Mouse (Mus musculus): ENCODE data around the gene Fam151b. TPM values are rescaled to one million over a fixed set of nuclear protein-coding genes. Genes with fewer than 3 reads are reported as not detected.

The Fam151b gene
- polyA plus RNA-seq, 1 experiment from 2014 or later, result 0.08 TPM

GRCm38 (mm10) chr13:92469381-92469780, 14.4 kb downstream of the Fam151b start:
- H3K4me1 ChIP-seq (replicated peaks), result no peaks in the 10 kb centered on the region
- H3K4me3 ChIP-seq (replicated peaks), result no peak overlapping the region
- H3K9me3 ChIP-seq (replicated peaks), result no peaks in the 10 kb centered on the region
- no peak overlapping the region for H3K27ac ChIP-seq
- no peaks in the 10 kb centered on the region for H3K36me3 ChIP-seq
- no peaks in the 10 kb centered on the region for H3K27me3 ChIP-seq
- DNase-seq (no peak), ATAC-seq (ENCODE audit: low read depth) (no peak)
- H3K9ac ChIP-seq, result no peak overlapping the region
- WGBS (ENCODE audit: insufficient replicate concordance), result 80% methylated on average over 2 of the region's 2 CpGs
- no peak overlapping the region for H3K4me2 ChIP-seq

- Histone ChIP-seq H3K27me3 (no peaks in the 10 kb centered on the region), H3K4me3 (replicated peaks) (no peak overlapping the region), H3K4me1 (replicated peaks) (no peaks in the 10 kb centered on the region), H3K9me3 (replicated peaks) (no peaks in the 10 kb centered on the region), H3K27ac (no peak overlapping the region), H3K9ac (no peak overlapping the region), H3K36me3 (no peaks in the 10 kb centered on the region), H3K4me2 (no peak overlapping the region)
- ATAC-seq (ENCODE audit: low read depth) (no peak), DNase-seq (no peak)
- WGBS (ENCODE audit: insufficient replicate concordance), result 75% methylated on average over 9 of the region's 9 CpGs
Observed at GRCm38 (mm10) chr13:92467891-92468290, 15.9 kb downstream of the Fam151b start.

GRCm38 (mm10) chr13:92464698-92465097, 19.1 kb downstream of the Fam151b start:
- WGBS (ENCODE audit: insufficient replicate concordance), result 61% methylated on average over 3 of the region's 3 CpGs
- ATAC-seq (ENCODE audit: low read depth) (no peak), DNase-seq (no peak)

GRCm38 (mm10) chr13:92446872-92447271, 36.9 kb downstream of the Fam151b start:
- no peaks in the 10 kb centered on the region for H3K27me3 ChIP-seq
- H3K36me3 ChIP-seq, result no peaks in the 10 kb centered on the region
- DNase-seq (no peak), ATAC-seq (ENCODE audit: low read depth) (no peak)
- H3K4me3 ChIP-seq (replicated peaks), result no peak overlapping the region
- H3K27ac ChIP-seq, result no peak overlapping the region
- no peak overlapping the region for H3K4me2 ChIP-seq
- no peaks in the 10 kb centered on the region for H3K4me1 ChIP-seq (replicated peaks)
- no peak overlapping the region for H3K9ac ChIP-seq
- WGBS (ENCODE audit: insufficient replicate concordance), result 74% methylated on average over 7 of the region's 7 CpGs
- no peaks in the 10 kb centered on the region for H3K9me3 ChIP-seq (replicated peaks)

More at GRCm38 (mm10) chr13:92464698-92465097, 19.1 kb downstream of the Fam151b start:
- H3K27ac ChIP-seq, result no peak overlapping the region
- H3K4me2 ChIP-seq, result no peak overlapping the region
- no peak overlapping the region for H3K4me3 ChIP-seq (replicated peaks)
- H3K4me1 ChIP-seq (replicated peaks), result no peaks in the 10 kb centered on the region
- H3K9me3 ChIP-seq (replicated peaks), result no peaks in the 10 kb centered on the region
- H3K36me3 ChIP-seq, result no peaks in the 10 kb centered on the region
- no peak overlapping the region for H3K9ac ChIP-seq
- H3K27me3 ChIP-seq, result no peaks in the 10 kb centered on the region

- ATAC-seq (ENCODE audit: low read depth) (no peak), DNase-seq (no peak)
- 67% methylated on average over 13 of the region's 13 CpGs for WGBS (ENCODE audit: insufficient replicate concordance)
- no peaks in the 10 kb centered on the region for H3K9me3 ChIP-seq (replicated peaks)
- H3K4me3 ChIP-seq (replicated peaks), result no peak overlapping the region
- no peak overlapping the region for H3K9ac ChIP-seq
- no peak overlapping the region for H3K27ac ChIP-seq
- no peaks in the 10 kb centered on the region for H3K4me1 ChIP-seq (replicated peaks)
- no peaks in the 10 kb centered on the region for H3K27me3 ChIP-seq
- H3K4me2 ChIP-seq, result no peak overlapping the region
- H3K36me3 ChIP-seq, result no peaks in the 10 kb centered on the region
Observed at GRCm38 (mm10) chr13:92440286-92440685, 43.5 kb downstream of the Fam151b start.

GRCm38 (mm10) chr13:92438656-92439055, 45.2 kb downstream of the Fam151b start:
- no peak overlapping the region for H3K9ac ChIP-seq
- no peaks in the 10 kb centered on the region for H3K9me3 ChIP-seq (replicated peaks)
- no peak overlapping the region for H3K4me2 ChIP-seq
- no peaks in the 10 kb centered on the region for H3K4me1 ChIP-seq (replicated peaks)
- no peak for DNase-seq
- no peak overlapping the region for H3K27ac ChIP-seq
- ATAC-seq (ENCODE audit: low read depth), result no peak
- H3K36me3 ChIP-seq, result no peaks in the 10 kb centered on the region
- H3K4me3 ChIP-seq (replicated peaks), result no peak overlapping the region
- 75% methylated on average over 10 of the region's 10 CpGs for WGBS (ENCODE audit: insufficient replicate concordance)
- H3K27me3 ChIP-seq, result no peaks in the 10 kb centered on the region

GRCm38 (mm10) chr13:92427351-92427855, 56.4 kb downstream of the Fam151b start:
- no peak overlapping the region for H3K4me2 ChIP-seq
- no peaks in the 10 kb centered on the region for H3K36me3 ChIP-seq
- peaks cover 73% of the 10 kb centered on the region for H3K27me3 ChIP-seq

GRCm38 (mm10) chr13:92426294-92427051, 57.3 kb downstream of the Fam151b start:
- no peaks in the 10 kb centered on the region for H3K36me3 ChIP-seq
- 1% methylated on average over 91 of the region's 92 CpGs for WGBS (ENCODE audit: insufficient replicate concordance)
- peaks cover 14% of the 10 kb centered on the region for H3K4me1 ChIP-seq (replicated peaks)
- H3K4me3 ChIP-seq (replicated peaks), result peak overlapping the region; percentile 51
- DNase-seq (no peak), ATAC-seq (ENCODE audit: low read depth) (no peak)
- peaks cover 73% of the 10 kb centered on the region for H3K27me3 ChIP-seq
- no peaks in the 10 kb centered on the region for H3K9me3 ChIP-seq (replicated peaks)
- no peak overlapping the region for H3K27ac ChIP-seq
- H3K4me2 ChIP-seq, result peak overlapping the region; percentile 67
- no peak overlapping the region for H3K9ac ChIP-seq

More at GRCm38 (mm10) chr13:92427351-92427855, 56.4 kb downstream of the Fam151b start:
- peaks cover 14% of the 10 kb centered on the region for H3K4me1 ChIP-seq (replicated peaks)
- DNase-seq, result no peak
- WGBS (ENCODE audit: insufficient replicate concordance), result 42% methylated on average over 4 of the region's 4 CpGs
- H3K9me3 ChIP-seq (replicated peaks), result no peaks in the 10 kb centered on the region
- H3K9ac ChIP-seq, result no peak overlapping the region
- ATAC-seq (ENCODE audit: low read depth), result no peak
- no peak overlapping the region for H3K4me3 ChIP-seq (replicated peaks)
- H3K27ac ChIP-seq, result no peak overlapping the region

- peaks cover 14% of the 10 kb centered on the region for H3K4me1 ChIP-seq (replicated peaks)
- no peaks in the 10 kb centered on the region for H3K9me3 ChIP-seq (replicated peaks)
- H3K9ac ChIP-seq, result no peak within 1 kb of the TSS
- H3K27me3 ChIP-seq, result peaks cover 73% of the 10 kb centered on the region
- H3K36me3 ChIP-seq, result no peaks in the 10 kb centered on the region
- ATAC-seq (ENCODE audit: low read depth) (no peak), DNase-seq (no peak)
- peak within 1 kb of the TSS; percentile 51 for H3K4me3 ChIP-seq (replicated peaks)
- H3K27ac ChIP-seq, result no peak within 1 kb of the TSS
- under 1% methylated on average over 54 of the region's 54 CpGs for WGBS (ENCODE audit: insufficient replicate concordance)
- peak within 1 kb of the TSS; percentile 67 for H3K4me2 ChIP-seq
Observed at GRCm38 (mm10) chr13:92425758-92426264, 58.0 kb downstream of the Fam151b start, which contains the start of gene Ankrd34b. Ankrd34b (plus strand) TSS chr13:92425896.

GRCm38 (mm10) chr13:92423711-92424110, 60.1 kb downstream of the Fam151b start:
- H3K4me1 ChIP-seq (replicated peaks), result peaks cover 14% of the 10 kb centered on the region
- H3K36me3 ChIP-seq, result no peaks in the 10 kb centered on the region
- DNase-seq (no peak), ATAC-seq (ENCODE audit: low read depth) (no peak)
- no peak overlapping the region for H3K9ac ChIP-seq
- H3K27ac ChIP-seq, result no peak overlapping the region
- no peak overlapping the region for H3K4me3 ChIP-seq (replicated peaks)
- peaks cover 66% of the 10 kb centered on the region for H3K27me3 ChIP-seq
- H3K4me2 ChIP-seq, result no peak overlapping the region
- WGBS (ENCODE audit: insufficient replicate concordance), result 28% methylated on average over 3 of the region's 3 CpGs
- no peaks in the 10 kb centered on the region for H3K9me3 ChIP-seq (replicated peaks)

- DNase-seq, result no peak
- Histone ChIP-seq H3K4me3 (replicated peaks) (no peak overlapping the region), H3K27ac (no peak overlapping the region), H3K4me2 (no peak overlapping the region), H3K4me1 (replicated peaks) (no peaks in the 10 kb centered on the region), H3K9me3 (replicated peaks) (no peaks in the 10 kb centered on the region), H3K27me3 (peaks cover 25% of the 10 kb centered on the region), H3K9ac (no peak overlapping the region), H3K36me3 (no peaks in the 10 kb centered on the region)
- no peak for ATAC-seq (ENCODE audit: low read depth)
- WGBS (ENCODE audit: insufficient replicate concordance), result 66% methylated on average over 11 of the region's 11 CpGs
Observed at GRCm38 (mm10) chr13:92419630-92420029, 64.2 kb downstream of the Fam151b start.

All from liver, embryonic 13.5 days (tissue).